Mouse (Mus musculus) CD4-positive, CD25-positive, alpha-beta regulatory T cell, adult 4 months (primary cell): Measurements from ENCODE around the gene Mrps9. TPM values are rescaled to one million over a fixed set of nuclear protein-coding genes. Genes with fewer than 3 reads are reported as not detected.
"Not testable (repeated sequence)": the region's sequence is repeated elsewhere in the genome, so short reads cannot be mapped to it uniquely, and the experiment has no call there.

Experiments used
- ATAC-seq: one replicate; pipeline ENCODE4 v1.8.0; 2017
- polyA plus RNA-seq, 2 experiments: library from polyadenylated mRNA; unstranded; fragments of 100-300 nt; shearing (Covaris generic); gene quantifications; one replicate each; pipeline ENCODE4 v1.2.1; 2017

The Mrps9 gene
- polyA plus RNA-seq, result 10 to 100 TPM; 67.2 to 89.6 TPM

DNA sequence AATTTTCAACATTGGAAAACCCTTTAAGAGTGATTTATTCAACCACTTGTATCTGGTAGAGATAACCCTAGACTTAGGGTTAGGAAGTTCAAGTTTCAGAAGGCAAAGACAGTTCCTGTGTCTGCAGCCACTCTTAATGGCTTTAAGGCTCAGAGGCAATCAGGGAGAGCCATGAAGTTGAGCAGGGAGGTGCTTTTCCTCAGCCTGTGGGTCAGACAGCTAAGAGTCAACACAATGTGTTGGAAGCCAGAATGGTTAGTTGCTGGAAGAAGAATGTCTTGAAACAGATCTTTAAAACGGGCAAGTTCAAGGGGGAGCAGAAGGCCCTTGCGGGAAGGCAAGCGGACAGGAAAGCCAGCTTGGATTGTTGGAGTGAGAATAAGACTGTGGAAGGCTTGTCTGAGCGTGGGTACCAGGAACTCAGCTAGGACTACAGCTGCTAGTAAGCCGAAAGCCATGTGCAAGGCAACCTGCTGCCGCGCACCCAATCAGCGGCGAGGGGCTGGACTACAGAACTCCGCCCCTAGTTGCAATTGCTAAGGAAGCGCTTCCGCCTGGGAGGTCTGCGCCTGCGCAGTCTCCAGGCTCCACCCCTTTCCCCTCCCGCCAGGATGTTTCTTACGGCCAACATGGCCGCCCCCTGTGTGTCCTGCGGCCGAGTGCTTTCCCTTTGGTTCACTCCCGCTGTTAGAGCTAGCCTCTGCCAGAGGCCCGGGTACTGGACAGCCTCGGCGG is at the start of gene Mrps9:
Gene Mrps9, plus strand, starts transcription at position 571 of the 735 bp plus-strand sequence.
- peak; percentile 97 for ATAC-seq

DNA sequence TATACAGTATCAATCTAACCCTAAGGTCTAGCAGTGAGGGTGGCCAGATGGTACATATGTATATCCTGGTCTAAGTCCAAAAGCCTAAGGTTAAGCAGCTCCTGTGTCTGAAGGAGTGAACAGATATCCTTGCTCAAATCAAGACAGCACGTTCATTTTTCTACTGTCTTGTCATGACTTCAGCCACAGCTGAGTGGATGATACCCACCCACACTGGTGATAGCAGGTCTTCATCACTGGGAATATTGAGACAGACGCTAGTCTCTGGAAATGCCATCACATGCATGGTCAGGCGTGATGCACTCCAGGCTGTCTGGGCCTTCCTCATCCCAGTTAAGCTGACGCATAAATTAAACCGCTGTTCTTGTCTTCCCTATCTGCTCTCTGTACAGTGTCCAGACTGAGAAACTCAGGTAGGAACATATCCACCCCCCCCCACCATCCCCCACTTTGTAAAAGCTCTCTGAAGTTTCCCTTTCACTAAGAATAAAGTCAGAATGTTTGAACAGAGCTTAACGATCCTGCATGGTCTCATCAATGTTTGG is 37.7 kb upstream of the Mrps9 start:
- no peak for ATAC-seq

DNA sequence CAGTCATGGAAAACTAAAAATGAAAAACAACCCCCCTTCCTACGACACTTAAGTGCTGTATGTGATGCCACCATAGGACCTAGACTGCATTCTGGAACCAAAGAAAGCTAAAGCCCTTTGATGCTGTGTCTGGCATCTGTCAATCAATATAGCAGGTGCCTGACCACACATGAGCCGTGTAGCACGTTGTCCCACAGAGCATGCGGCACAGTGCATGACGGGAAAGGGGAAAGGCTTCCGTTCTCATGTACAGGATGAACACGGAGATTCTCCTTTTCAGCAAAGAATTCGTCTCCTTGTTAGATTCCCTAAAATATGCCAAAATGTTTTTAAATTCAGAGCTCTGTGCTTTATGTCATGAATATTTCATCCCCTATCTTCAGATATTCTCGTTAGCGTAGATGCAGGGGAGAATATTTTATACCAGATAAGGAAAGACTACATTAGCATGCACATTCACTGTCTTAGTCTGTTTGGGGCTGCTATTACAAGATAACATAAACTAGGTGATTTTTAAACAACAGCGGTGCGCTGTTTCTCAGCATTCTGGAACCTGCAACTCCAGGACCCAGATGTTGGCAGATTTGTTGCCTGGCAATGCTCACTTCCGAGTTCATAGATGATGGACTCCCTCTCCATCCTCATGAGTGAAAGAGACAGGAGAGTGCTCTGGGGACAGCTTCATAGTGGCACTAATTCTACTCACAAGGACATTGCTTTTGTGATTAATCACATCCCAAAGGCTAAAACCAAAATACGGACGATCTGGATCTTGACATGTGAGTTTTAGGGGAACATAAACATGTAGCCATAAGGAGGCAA is 36.0 kb upstream of the Mrps9 start:
- no peak for ATAC-seq

DNA sequence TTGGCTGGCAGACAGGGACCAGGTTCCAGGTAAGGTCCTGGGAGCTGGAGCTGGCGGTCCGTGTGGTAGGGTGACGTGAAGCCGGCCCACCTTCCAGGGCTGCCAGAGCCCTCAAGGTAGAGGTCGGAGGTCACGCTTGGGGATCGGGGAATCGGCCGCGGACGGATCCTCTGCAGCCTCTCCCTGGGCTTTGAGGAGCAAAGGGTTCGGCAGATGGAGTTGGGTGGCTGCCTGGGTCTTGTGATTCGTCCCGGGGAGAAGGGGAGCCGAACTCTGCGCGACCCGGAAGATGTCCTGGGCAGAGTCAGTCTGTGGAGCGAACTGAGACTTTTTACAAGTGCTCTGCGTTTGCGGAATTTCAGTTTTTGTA is 350 bp downstream of the Mrps9 start:
- peak; percentile 54 for ATAC-seq

DNA sequence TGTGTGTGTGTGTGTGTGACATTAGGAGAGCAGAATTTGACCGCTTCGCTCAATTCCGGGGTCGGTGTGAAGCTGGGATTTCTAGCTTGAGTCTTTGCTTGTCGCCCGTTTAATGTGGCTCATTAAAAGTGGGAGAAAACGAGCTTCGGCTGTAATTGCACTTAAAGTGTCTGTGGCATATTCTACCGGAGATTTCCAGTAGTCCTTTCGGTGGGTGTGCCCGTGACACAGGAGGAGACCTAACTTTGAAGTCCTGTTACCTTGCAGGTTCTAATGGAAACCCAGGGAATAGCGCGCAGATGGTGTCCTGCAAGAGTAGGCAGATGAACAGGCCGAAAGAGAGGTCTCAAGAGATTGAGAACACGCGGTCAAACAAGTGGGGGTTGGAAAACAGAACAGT is 777 bp downstream of the Mrps9 start:
- no peak for ATAC-seq

DNA sequence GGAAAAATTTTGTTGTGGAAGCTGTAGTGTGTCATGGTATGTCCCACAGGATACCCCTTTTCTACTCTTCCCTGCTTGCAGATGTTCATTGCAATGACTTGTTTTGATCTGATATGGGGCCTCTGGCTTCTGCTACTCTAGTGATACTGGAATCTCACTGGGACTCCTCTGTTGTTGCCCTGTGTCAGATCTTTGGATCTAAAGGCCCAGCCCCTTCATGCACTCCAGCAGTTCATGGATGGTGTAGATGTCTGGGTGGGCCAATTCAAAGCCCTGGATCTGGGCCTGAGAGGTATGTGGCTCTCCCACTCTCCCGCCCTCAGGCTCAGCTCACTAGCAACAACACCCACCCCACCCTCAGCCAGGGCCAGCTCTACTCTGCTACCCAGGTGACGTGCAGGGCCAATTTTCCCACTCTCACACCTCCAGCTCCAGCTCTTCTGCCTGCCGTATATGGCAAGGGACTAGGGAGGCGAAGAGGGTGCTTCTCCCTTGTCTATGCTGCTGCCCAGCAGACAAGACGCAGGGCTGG is 13.8 kb downstream of the Mrps9 start:
- no peak for ATAC-seq

DNA sequence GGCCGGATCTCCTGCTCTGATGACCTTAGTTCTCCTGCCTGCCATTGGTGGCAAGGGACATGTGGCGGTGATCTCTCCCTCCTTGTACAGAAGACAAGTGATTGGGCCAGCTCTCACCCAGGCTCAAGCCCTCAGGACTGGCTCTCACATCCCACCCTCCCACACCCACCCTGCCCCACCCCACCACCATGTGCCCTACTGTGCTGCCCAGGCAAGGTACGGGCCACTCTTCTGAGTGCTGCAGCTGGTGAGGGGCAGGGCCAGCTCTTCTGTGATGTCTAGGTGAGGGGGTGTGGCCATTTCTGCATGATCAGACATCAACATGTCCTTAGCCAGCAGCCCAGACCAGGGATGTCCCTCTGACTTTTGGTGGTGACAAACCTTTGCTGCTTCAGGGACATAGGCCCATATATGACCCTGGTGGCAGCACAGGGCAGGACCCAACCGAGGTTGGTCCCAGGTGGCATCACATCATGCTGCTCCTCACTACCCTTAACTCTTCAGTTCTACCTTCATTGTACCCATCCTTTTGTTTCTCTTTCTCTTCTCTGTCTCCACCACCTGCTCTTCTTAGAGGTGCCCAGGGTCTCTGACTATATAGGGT is 14.4 kb downstream of the Mrps9 start:
- no peak for ATAC-seq

DNA sequence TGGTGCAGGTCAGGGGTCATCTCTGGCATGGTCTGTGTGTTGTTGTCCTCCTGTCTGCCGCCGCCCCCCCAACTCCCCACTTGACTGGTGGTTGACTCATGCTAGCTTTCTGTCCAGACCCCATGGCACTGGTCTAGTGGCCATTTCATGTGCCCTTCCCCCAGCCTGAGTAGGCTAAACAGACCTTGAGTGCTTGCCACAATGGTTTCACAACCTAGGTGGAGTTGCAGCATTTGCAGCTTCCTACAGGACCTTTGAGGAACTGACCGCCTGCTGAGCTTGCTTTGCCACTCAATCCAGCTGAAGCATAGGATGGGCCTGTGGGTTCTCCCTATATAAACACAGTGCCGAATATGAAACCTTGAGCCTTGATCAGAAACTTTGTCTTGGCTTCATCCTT is 15.0 kb downstream of the Mrps9 start:
- no peak for ATAC-seq

DNA sequence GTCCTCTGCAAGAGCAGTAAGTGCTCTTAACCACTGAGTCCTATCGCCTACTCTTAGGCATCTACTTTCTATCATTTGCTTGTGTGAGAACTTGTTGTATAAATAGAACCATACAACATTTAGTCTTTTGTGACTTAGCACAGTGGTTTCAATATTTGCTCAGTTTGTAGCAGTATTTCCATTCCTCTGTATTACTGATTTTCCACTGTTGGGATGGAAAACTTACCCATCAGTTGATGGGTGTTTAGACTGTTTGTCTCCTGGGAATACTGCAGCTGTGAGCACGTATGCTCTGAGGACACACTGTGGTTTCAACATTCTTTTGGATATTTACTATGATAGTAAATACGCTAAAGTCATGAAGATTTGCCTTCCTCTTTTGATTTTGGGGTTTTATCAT is 16.2 kb downstream of the Mrps9 start:
- ATAC-seq, result no peak

DNA sequence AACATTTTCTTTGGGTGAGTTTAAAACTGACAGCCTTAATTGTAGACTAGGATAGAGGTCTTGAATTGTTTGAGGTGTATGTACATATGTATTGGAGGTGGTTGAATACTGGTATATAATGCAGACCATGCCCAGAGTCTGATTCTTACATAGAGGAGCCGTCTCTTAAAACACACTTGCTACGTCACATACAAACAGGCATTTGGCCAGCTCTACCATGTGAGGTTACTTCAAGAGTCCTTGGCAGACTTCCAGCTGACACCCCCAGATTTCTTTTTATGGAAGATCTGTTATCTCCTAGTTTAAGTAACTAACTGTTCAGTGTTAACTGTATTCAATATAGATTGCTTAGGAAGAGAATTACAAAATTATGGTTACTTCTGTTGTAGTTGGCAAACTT is 23.1 kb downstream of the Mrps9 start:
- no peak for ATAC-seq

DNA sequence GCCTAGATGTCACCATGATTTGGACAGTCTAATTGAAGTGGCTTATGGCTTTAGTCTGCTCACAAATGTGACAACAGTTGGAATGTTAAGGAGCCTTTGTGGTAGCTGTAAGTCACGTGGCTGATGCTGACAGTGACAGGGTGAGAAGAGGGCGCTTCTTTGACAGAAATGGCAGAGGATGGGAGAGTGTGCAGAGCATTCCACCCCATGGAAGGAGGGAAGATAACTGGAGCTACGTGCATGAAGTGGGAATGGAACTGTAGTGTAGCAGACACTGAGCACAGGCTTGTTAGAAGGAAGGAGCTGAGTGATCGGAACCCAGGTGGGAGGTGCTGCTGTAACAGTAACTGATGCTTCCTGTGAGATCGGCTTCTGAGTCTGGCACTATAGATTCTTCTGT is 24.2 kb downstream of the Mrps9 start:
- no peak for ATAC-seq

DNA sequence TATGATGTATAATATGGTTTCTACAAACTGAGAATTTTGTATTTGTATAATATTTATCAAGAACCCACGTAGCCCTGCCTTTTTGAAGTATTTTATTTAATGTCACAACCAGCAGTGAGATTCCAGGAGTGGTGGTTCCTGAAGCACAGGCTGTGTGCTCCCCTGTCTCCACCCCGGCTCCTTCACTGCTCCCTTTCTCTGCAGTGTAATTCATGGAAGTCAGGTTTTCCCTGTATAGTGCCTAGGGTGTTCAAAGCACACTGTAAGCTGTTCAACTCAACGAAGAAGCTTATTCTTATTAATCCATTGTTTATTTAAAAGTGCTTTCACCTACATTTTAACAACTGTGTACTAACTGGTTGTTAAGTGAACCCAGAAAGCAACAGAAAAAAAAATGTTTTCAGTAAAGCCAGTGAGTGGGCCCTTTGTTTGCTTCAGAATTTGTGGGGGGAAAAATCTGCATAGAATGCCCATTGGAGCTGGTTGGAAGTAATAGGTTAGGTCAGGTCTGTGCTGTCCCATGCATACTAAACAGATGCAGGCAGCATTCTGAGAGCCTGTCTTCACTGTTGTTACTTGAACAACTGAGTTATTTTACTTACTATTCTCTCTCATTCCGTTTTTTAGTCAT is 25.5 kb downstream of the Mrps9 start:
- no peak for ATAC-seq

DNA sequence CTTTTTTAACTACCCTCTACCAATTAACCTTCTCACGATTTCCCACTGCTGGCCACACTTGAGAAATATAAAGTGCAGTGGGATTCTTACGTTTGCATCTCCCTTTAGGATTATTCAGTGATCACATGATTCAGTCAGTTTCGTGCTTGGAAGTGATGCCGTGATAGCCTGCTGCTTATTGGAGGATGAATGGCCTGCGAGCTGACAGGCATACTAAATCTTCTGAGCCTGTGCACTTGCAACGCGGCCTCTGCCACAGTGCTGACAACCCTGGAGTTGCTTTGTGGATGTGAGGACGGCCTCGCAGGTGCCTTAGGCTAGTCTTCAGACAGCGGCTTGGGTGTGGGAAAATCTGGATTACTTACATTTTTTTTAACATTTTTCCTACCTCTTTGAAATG is 26.2 kb downstream of the Mrps9 start:
- no peak for ATAC-seq

DNA sequence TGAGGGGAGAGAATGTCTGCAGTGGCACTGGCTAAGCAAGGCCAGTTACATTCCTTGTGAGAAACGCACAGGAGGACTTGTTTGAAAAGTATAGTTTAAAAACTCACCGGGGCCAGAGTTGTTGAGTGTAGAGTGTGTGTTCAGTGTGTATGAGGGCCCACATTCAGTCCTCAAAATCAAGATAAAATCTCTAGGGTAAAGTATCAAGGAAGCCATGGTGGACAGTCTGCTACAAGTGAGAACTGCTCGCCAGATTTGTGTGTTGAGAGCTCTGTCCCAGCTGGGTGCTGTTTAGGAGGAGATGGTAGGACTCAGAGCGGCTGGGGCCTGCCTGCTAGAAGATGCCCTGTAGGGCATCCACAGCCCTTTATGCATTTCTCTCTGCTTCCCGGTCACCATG is 27.8 kb downstream of the Mrps9 start:
- ATAC-seq, result no peak

DNA sequence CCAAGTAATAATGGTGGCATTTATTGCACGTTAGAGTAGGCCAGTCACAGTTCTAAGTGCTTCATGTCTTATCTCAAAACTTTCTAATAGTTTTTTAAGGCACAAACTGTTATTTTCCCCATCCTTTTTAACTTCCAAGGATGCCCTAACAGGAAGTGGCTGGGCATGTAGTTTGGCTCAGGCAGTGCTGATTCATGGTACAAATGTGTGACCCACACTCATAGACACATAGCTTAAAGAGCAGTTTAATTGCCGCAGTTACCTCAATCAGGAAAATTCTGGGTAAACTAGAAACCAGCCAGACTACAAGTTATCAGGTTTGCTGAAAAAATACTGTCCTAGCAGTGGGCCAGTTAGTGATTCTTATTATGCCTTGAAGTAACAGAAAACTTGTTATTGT is 31.2 kb downstream of the Mrps9 start:
- ATAC-seq, result no peak

DNA sequence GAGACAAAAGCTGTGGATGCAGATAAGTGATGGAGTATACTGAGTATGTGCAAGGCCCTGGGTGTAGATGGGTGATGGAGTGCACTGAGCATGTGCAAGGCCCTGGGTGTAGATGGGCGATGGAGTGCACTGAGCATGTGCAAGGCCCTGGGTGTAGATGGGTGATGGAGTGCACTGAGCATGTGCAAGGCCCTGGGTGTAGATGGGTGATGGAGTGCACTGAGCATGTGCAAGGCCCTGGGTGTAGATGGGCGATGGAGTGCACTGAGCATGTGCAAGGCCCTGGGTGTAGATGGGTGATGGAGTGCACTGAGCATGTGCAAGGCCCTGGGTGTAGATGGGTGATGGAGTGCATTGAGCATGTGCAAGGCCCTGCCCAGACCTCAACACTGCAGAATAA is 32.4 kb downstream of the Mrps9 start:
- ATAC-seq, result not testable (repeated sequence)

DNA sequence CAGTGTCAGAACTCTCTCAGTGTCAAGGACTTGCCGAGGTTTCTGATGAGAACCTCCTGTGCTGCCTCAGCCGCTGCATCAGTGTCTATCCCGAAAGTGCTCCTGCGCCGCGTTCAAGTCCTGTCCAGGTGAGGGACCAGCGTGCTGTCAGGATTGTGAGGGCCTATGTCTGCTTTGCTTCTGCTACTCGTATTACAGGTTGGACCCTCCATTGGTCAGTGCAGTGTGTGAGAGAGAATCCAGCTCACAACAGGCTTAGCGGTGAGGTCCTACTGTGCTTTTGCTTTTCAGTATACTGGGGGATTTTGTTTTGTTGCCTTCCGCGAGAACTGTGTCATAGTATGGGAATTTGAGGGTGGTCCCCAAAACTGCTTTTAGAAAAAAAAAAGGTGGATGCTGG is 36.8 kb downstream of the Mrps9 start:
- no peak for ATAC-seq

DNA sequence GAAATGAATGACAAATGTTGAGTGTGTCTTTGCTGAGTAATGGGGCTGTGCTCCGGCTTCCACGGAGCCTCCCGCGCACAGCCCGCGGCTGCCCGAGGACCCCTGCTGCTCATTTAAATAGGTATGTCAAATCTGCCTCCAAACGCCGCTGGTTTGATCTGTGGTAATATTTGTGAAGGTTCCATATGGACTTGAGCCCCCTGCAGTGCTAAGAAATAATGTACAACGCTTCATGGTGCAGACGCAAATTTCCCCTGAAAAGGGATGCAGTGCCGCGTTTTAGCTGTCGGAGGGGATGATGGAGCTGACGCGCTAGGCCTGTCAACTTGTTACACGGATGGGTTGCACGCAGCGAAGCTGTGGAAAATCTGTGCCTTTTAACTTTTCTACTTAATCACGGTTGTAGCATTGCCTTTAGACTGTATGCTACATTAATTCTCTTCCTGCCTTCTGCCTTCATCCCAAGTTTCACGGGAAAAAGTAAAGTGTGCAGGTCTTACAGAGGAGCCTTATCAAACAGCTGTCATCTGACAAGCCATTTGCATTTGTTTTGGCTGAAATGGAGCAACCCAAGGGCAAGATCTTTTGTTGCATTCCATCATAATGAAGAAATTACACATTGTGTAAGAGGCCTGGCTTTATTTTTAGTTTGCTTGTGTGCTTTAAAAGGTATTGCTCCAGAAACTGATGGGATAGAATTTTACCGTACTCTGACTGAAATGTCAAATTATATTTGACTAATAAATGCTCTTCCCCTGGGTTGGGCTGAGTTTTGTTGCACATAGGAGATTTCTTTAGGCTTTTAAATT is 37.7 kb downstream of the Mrps9 start:
- ATAC-seq, result no peak

DNA sequence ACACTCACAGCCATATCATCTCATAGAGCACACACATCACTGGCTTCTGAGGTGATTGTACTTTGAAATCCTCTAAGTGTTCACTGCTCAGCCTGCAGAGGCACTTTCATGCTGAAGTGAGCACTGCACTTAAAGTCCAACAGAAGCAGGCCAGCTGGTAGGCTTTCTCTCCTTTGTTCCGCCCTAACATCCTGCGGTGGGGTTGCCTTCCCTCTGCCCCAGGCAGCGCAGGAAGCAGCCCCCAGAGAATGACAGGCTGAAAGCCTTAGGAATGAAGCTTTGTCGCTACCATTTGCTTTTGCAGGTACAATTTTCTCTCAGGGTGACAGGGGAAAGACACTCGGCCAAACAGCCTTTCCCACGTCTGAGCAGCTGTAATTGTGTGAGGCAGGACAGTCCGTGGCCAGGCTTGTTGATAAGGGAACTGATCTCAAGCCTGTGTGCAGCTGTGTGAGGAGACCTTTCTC is 38.4 kb downstream of the Mrps9 start:
- ATAC-seq, result no peak

DNA sequence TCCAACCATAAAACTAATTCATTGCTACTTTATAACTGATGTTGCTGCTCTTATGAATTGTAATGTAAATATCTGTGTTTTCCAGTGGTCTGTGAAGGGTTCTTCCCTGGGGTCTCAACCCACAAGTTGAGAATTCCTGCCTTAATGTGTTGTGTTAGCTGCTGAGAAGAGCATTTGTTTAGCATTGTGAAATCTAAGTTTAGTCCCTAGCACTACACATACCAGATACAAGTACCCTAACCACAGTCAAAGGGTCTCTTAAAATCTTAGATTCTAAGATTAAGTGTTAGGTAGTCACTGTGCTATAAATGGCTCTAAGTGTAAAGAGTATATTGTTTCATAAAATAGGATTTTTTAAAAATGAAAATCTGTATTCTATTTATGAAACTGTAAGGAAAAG is 43.7 kb downstream of the Mrps9 start:
- ATAC-seq, result no peak

DNA sequence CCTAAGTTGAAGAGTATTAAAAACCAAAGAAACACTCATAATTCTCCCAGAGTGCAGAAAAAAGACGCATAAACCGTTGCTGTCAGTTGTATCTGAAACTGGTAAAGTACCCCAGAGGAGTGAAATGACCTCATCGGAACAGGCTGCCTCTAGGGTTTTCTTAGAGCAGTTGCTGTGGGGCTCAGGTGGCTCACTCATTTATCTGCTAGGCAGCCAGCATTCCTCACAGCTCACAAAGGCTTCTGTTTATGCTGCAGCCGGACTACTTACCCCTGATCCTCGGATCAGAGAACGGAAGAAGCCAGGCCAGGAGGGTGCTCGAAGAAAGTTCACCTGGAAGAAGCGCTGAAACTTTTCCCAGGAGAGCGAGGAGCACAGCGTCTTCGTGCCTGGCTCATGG is 54.1 kb downstream of the Mrps9 start:
- ATAC-seq, result no peak

DNA sequence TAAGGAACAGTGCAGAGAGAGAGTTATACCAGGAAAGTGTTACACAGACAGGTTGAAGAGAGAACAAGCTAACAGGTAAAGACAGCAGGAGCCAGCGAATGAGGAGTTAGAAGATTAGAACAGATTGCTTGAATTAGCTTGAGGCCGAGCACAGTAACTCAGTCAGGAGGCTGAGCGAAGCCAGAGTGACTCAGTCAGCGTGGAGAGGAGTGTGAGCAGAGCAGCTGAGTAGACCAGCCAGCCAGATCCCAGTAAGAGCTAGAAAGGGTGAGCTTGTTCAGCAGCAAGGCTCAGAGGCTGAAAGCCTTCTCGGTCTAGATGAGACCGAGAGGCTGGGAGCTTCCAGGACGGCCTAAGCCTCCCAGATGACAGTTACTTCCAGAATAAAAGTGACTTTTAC is 55.7 kb downstream of the Mrps9 start:
- ATAC-seq, result no peak
